Mouse (Mus musculus): ENCODE results near the gene Acsl3. TPM values are rescaled to one million over a fixed set of nuclear protein-coding genes. Genes with fewer than 3 reads are reported as not detected.
A peak's percentile ranks its signal among the peaks of the same experiment; 100 is the strongest.

Acsl3 gene
- polyA plus RNA-seq (2015; fragmentation: Nextera tagmentation; extraction: Ambion mirVana): 88.0 and 97.5 TPM in 2 replicates

GRCm38 (mm10) chr1:78657671-78658440 lies at the start of gene Acsl3, which contains the start of gene Utp14b:
Acsl3 (plus strand) TSS chr1:78657825.
Utp14b (plus strand) TSS chr1:78658038.
- H3K9ac ChIP-seq: peak within 1 kb of the TSS; percentile 96
- no peaks in the 10 kb centered on the region for H3K36me3 ChIP-seq
- peak within 1 kb of the TSS; percentile 62 for H3K4me2 ChIP-seq (replicated peaks)
- under 1% methylated on average over 104 of the region's 104 CpGs for WGBS
- ATAC-seq: peak; percentile 98
- H3K27me3 ChIP-seq (replicated peaks): no peaks in the 10 kb centered on the region
- H3K27ac ChIP-seq: peak within 1 kb of the TSS; percentile 97
- H3K4me3 ChIP-seq (replicated peaks): peak within 1 kb of the TSS; percentile 96
- peaks cover 15% of the 10 kb centered on the region for H3K4me1 ChIP-seq (replicated peaks)
- no peaks in the 10 kb centered on the region for H3K9me3 ChIP-seq

GRCm38 (mm10) chr1:78609134-78609907 lies 48.3 kb upstream of the Acsl3 start:
- no peak overlapping the region for H3K9ac ChIP-seq
- WGBS: 21% methylated on average over 12 of the region's 12 CpGs
- H3K4me2 ChIP-seq (replicated peaks): no peak overlapping the region
- no peaks in the 10 kb centered on the region for H3K9me3 ChIP-seq
- H3K4me3 ChIP-seq (replicated peaks): no peak overlapping the region
- no peaks in the 10 kb centered on the region for H3K36me3 ChIP-seq
- no peaks in the 10 kb centered on the region for H3K4me1 ChIP-seq (replicated peaks)
- ATAC-seq: peak; percentile 78
- peak overlapping the region; percentile 44; the same call in 1 of the 2 replicates for H3K27ac ChIP-seq
- H3K27me3 ChIP-seq (replicated peaks): no peaks in the 10 kb centered on the region

- WGBS: 72% methylated on average over 4 of the region's 4 CpGs
- Histone ChIP-seq H3K36me3 (no peaks in the 10 kb centered on the region), H3K27me3 (replicated peaks) (no peaks in the 10 kb centered on the region), H3K27ac (no peak overlapping the region), H3K4me3 (replicated peaks) (no peak overlapping the region), H3K9me3 (no peaks in the 10 kb centered on the region), H3K9ac (no peak overlapping the region), H3K4me1 (replicated peaks) (no peaks in the 10 kb centered on the region), H3K4me2 (replicated peaks) (no peak overlapping the region)
- no peak for ATAC-seq
Measured at GRCm38 (mm10) chr1:78611039-78611438, 46.6 kb upstream of the Acsl3 start.

GRCm38 (mm10) chr1:78612959-78613358 lies 44.7 kb upstream of the Acsl3 start:
- H3K27ac ChIP-seq: no peak overlapping the region
- no peak overlapping the region for H3K9ac ChIP-seq
- H3K4me1 ChIP-seq (replicated peaks): no peaks in the 10 kb centered on the region
- H3K4me2 ChIP-seq (replicated peaks): no peak overlapping the region
- WGBS: 48% methylated on average over 1 of the region's 1 CpGs
- no peak overlapping the region for H3K4me3 ChIP-seq (replicated peaks)
- H3K36me3 ChIP-seq: no peaks in the 10 kb centered on the region
- H3K27me3 ChIP-seq (replicated peaks): no peaks in the 10 kb centered on the region
- H3K9me3 ChIP-seq: no peaks in the 10 kb centered on the region
- no peak; the same call in 1 of the 2 replicates for ATAC-seq

- H3K4me3 ChIP-seq (replicated peaks): no peak overlapping the region
- no peak overlapping the region for H3K9ac ChIP-seq
- WGBS: 84% methylated on average over 2 of the region's 2 CpGs
- no peak overlapping the region for H3K4me2 ChIP-seq (replicated peaks)
- no peak overlapping the region for H3K27ac ChIP-seq
- ATAC-seq: no peak
- H3K4me1 ChIP-seq (replicated peaks): no peaks in the 10 kb centered on the region
- no peaks in the 10 kb centered on the region for H3K9me3 ChIP-seq
- H3K27me3 ChIP-seq (replicated peaks): no peaks in the 10 kb centered on the region
- no peaks in the 10 kb centered on the region for H3K36me3 ChIP-seq
Measured at GRCm38 (mm10) chr1:78624352-78624751, 33.3 kb upstream of the Acsl3 start.

- WGBS: 61% methylated on average over 3 of the region's 3 CpGs
- H3K4me2 ChIP-seq (replicated peaks): no peak overlapping the region
- ATAC-seq: no peak
- no peak overlapping the region for H3K4me3 ChIP-seq (replicated peaks)
- H3K9me3 ChIP-seq: no peaks in the 10 kb centered on the region
- no peak overlapping the region for H3K9ac ChIP-seq
- no peaks in the 10 kb centered on the region for H3K27me3 ChIP-seq (replicated peaks)
- H3K36me3 ChIP-seq: no peaks in the 10 kb centered on the region
- H3K4me1 ChIP-seq (replicated peaks): no peaks in the 10 kb centered on the region
- H3K27ac ChIP-seq: no peak overlapping the region
Measured at GRCm38 (mm10) chr1:78634486-78634885, 23.1 kb upstream of the Acsl3 start.

- Histone ChIP-seq H3K9me3 (no peaks in the 10 kb centered on the region), H3K4me2 (replicated peaks) (no peak overlapping the region), H3K36me3 (no peaks in the 10 kb centered on the region), H3K4me1 (replicated peaks) (no peaks in the 10 kb centered on the region), H3K27me3 (replicated peaks) (no peaks in the 10 kb centered on the region), H3K27ac (no peak overlapping the region), H3K4me3 (replicated peaks) (no peak overlapping the region), H3K9ac (no peak overlapping the region)
- ATAC-seq: no peak
Measured at GRCm38 (mm10) chr1:78640871-78641270, 16.8 kb upstream of the Acsl3 start.

- H3K4me1 ChIP-seq (replicated peaks): no peaks in the 10 kb centered on the region
Measured at GRCm38 (mm10) chr1:78641791-78642190, 15.8 kb upstream of the Acsl3 start.

GRCm38 (mm10) chr1:78642197-78642596 lies 15.4 kb upstream of the Acsl3 start:
- WGBS: 65% methylated on average over 2 of the region's 2 CpGs

More at GRCm38 (mm10) chr1:78641791-78642190, 15.8 kb upstream of the Acsl3 start:
- H3K36me3 ChIP-seq: no peaks in the 10 kb centered on the region
- H3K27ac ChIP-seq: no peak overlapping the region
- no peak overlapping the region for H3K9ac ChIP-seq
- H3K4me3 ChIP-seq (replicated peaks): no peak overlapping the region
- H3K9me3 ChIP-seq: no peaks in the 10 kb centered on the region
- H3K4me2 ChIP-seq (replicated peaks): no peak overlapping the region
- H3K27me3 ChIP-seq (replicated peaks): no peaks in the 10 kb centered on the region
- WGBS: 88% methylated on average over 3 of the region's 3 CpGs
- ATAC-seq: no peak

GRCm38 (mm10) chr1:78647317-78647885 lies 10.2 kb upstream of the Acsl3 start:
- Histone ChIP-seq H3K36me3 (no peaks in the 10 kb centered on the region), H3K4me1 (replicated peaks) (0 out of 2 replicates have a peak, but pooled peaks cover 5% of the 10 kb centered on the region), H3K4me3 (replicated peaks) (no peak overlapping the region), H3K27me3 (replicated peaks) (no peaks in the 10 kb centered on the region), H3K4me2 (replicated peaks) (no peak overlapping the region), H3K27ac (no peak overlapping the region), H3K9me3 (no peaks in the 10 kb centered on the region), H3K9ac (no peak overlapping the region)
- peak; percentile 88 for ATAC-seq
- WGBS: 30% methylated on average over 8 of the region's 8 CpGs

More at GRCm38 (mm10) chr1:78642197-78642596, 15.4 kb upstream of the Acsl3 start:
- H3K9me3 ChIP-seq: no peaks in the 10 kb centered on the region
- no peak overlapping the region for H3K9ac ChIP-seq
- no peaks in the 10 kb centered on the region for H3K36me3 ChIP-seq
- no peak overlapping the region for H3K4me3 ChIP-seq (replicated peaks)
- 0 out of 2 replicates have a peak, but pooled peaks cover under 1% of the 10 kb centered on the region for H3K4me1 ChIP-seq (replicated peaks)
- H3K27me3 ChIP-seq (replicated peaks): no peaks in the 10 kb centered on the region
- H3K27ac ChIP-seq: no peak overlapping the region
- ATAC-seq: 0 out of 2 replicates have a peak, but pooled peaks have one; percentile 41
- no peak overlapping the region for H3K4me2 ChIP-seq (replicated peaks)

- 47% methylated on average over 6 of the region's 6 CpGs for WGBS
- H3K36me3 ChIP-seq: no peaks in the 10 kb centered on the region
- H3K27ac ChIP-seq: no peak overlapping the region
- H3K4me1 ChIP-seq (replicated peaks): 0 out of 2 replicates have a peak, but pooled peaks cover 5% of the 10 kb centered on the region
- no peak for ATAC-seq
- no peak overlapping the region for H3K4me2 ChIP-seq (replicated peaks)
- no peak overlapping the region for H3K4me3 ChIP-seq (replicated peaks)
- no peak overlapping the region for H3K9ac ChIP-seq
- no peaks in the 10 kb centered on the region for H3K9me3 ChIP-seq
- H3K27me3 ChIP-seq (replicated peaks): no peaks in the 10 kb centered on the region
Measured at GRCm38 (mm10) chr1:78649269-78650061, 8.2 kb upstream of the Acsl3 start.

All from intestine, embryonic 15.5 days (tissue).